Mouse (Mus musculus): Measurements from ENCODE around the gene Bahcc1.

- TF ChIP-seq POLR2A (IDR thresholded peaks at IDR 0.05; ENCODE audit: extremely low read depth, insufficient read depth, low read length), result no peak
- TF ChIP-seq CTCF (IDR thresholded peaks at IDR 0.05; ENCODE audit: extremely low read depth, insufficient read depth, low read length), result peak; percentile 95
Measured at GRCm38 (mm10) chr11:120307566-120308430, 75.1 kb downstream of the Bahcc1 start.

Data from cortical plate, adult 2 months (tissue).